Mouse (Mus musculus): Measurements from ENCODE around the gene Zfp799. TPM values are rescaled to one million over a fixed set of nuclear protein-coding genes. Genes with fewer than 3 reads are reported as not detected.
A peak's percentile ranks its signal among the peaks of the same experiment; 100 is the strongest.
"Not testable (repeated sequence)": the region's sequence is repeated elsewhere in the genome, so short reads cannot be mapped to it uniquely, and the experiment has no call there.

Gene Zfp799
- 10 to 100 TPM; 30.7 to 34.6 TPM for total RNA-seq (2021)
- long read RNA-seq, experiment 1, partial matches to known transcripts = 0 of 5 reads
- long read RNA-seq, experiment 1, other reads (novel, unspliced or antisense) = 5 of 5 reads
- long read RNA-seq, experiment 2, partial matches to known transcripts = 0 of 6 reads
- long read RNA-seq, experiment 2, other reads (novel, unspliced or antisense) = 5 of 6 reads

DNA sequence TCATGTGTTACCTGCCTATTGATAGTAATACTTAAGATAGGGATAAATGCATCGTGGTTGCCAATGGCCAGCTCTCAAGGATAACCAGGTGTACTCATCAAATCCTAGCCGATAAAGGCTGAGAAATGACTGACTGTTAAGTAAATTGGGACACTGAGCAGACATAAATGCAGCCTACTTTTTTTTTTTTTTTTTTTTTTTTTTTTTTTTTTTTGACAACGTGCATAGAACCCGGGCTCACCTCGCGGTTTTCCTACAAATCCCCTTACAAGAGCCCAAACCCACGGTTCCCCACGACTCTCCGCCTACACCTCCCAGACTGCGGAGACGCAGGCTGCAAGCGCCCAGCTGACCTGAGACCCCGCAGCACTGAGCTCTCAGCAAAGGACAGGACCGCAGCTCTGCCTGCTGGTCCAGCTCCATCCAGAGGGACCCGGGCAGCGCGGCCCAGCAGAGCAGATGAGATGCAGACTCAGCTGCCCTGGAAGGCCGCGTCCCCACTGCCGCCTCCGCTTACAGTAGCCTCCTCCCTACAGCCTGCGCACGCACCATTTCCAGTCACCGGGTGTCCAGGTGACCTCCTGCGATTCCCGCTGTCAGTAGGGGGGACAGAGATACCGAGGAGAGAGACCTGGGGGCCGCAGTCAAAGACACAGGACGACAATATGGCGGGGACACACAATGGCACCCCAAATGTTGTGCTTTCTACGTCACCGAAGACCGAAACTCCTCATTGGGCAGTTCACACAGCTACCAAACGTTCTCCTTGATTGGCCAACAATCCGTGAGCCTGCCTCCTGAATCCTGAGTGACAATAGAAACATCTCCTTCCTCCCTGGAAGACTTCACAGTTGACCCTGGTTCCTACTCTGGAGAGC is at the start of gene Zfp799:
Gene Zfp799 (minus strand): TSS at position 722 of the 878 bp plus-strand sequence.
- Histone ChIP-seq H3K4me3 (peak within 1 kb of the TSS; percentile 93), H3K27ac (peak within 1 kb of the TSS; percentile 97)
- peak; percentile 73 to 92 for DNase-seq (ENCODE audit: low spot score in 2 of 2)
- TF ChIP-seq CTCF (conservative IDR thresholded peaks at IDR 0.05) = no peak

DNA sequence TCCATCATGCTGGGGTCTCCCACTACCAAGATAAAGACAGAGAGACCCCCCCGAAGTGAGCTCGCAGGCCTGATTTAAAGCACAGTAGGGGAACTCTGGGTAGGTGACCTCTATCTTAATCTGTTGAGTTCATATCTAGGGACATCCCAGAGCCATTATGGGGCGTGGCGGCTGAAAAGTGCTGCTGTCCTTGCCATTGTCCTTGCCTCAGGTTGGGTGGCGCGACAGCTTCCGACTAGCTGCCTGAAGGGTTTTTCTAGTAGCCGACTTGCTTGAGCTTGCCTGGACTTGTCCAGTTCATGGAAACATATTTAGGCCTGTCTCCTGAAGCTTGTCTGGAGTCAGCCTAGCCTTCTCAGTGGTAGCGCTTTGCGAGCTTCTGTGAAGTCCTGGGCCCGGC is 48.7 kb upstream of the Zfp799 start:
- no peak overlapping the region for H3K4me3 ChIP-seq
- TF ChIP-seq CTCF (conservative IDR thresholded peaks at IDR 0.05) = no peak

DNA sequence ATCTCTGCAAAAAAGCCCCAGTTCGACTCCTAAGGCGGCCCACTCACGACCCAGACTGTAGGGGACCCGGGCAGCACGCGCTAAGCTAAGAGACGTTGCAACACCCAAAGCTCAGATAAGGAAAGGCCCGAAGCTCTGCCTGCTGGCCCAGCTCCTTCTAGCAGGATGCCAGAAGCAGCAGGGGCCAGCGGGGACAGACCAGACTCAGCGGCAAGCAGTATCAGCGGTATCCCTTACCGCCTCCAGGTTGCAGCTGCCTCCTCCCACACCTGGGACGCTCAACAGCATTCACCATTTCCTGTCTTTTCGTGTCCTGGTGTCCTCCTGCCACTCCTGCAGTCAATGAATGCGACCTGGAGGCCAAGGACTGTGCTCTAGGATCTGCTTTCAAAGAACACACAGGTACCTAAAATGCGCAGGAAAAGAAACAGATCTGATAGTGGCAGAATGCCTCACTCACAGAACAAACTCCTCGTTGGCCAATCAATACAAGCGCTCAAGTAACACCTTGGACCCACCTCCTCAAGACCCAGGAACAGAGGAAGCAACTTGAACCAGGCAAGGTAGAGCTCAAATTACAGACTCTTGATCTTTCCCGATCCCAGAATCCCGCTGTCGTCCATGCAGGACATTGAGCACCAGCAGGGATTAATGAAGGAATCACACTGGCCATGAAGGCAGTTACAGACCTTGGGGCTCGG is 47.6 kb upstream of the Zfp799 start:
- TF ChIP-seq CTCF (conservative IDR thresholded peaks at IDR 0.05) = no peak
- DNase-seq (ENCODE audit: low spot score in 2 of 2) = no peak
- Histone ChIP-seq H3K27ac (no peak overlapping the region), H3K4me3 (no peak overlapping the region)

More for the DNA sequence above, 48.7 kb upstream of the Zfp799 start:
- no peak overlapping the region for H3K27ac ChIP-seq
- DNase-seq (ENCODE audit: low spot score in 2 of 2) = no peak

DNA sequence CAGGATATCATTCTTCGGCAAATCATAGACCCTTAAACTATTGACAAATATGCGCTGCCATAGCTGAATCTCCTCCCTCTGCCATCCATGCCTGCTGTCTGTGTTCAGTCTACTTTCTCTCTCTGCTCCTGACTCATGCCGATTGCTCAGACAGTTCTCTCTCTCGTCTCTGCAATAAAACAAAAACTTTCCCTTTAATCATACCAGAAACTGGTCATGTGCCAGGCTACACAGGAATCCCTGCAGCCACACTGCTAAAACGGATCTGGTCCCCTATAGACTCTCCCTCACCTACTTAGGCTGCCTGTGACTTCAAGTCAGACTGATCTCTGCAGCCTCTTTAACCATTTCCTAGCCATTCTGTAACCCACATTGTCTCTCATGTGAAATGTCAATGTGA is 42.6 kb upstream of the Zfp799 start:
- peak in 1 of 2 experiments; percentile 1 for DNase-seq (ENCODE audit: low spot score in 2 of 2)
- Histone ChIP-seq H3K27ac (no peak overlapping the region), H3K4me3 (no peak overlapping the region)
- TF ChIP-seq CTCF (conservative IDR thresholded peaks at IDR 0.05) = no peak

DNA sequence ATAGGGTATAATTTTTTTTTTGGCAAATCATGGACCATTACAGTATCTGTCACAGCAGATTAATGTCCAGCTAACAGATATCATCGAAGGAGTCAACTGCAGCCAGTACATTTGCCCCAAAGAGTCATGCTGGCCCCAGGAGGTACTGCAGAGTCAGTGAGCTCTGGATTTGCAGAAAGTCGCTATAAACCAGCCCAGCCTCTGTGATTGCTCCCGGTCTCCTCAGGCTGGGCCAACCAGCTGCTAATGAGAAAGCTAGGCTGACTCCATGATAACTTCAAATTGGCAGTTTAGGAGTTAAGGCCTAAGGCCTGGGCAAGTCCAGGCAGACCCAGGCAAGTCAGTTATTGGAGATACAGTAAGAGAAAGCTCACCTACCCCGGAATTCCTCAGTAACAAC is 42.0 kb upstream of the Zfp799 start:
- no peak for DNase-seq (ENCODE audit: low spot score in 2 of 2)

DNA sequence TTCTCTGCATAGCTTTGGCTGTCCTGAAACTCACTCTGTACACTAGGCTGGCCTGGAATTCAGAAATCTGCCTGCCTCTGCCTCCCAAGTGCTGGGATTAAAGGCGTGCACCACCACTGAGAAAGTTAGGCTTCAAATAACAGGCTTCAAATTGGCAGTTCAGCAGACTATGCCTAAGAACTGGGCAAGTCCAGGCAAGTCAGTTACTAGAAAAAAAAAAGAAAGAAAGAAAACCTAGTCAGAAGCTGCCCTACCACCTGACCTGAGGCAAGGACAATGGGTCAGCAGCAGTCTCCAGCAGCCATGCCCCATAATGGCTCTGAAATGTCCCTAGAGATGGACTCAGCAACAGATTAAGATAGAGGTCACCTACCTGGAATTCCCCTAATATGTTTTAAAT is 41.4 kb upstream of the Zfp799 start:
- Histone ChIP-seq H3K4me3 (no peak overlapping the region), H3K27ac (no peak overlapping the region)
- TF ChIP-seq CTCF (conservative IDR thresholded peaks at IDR 0.05) = no peak
- DNase-seq (ENCODE audit: low spot score in 2 of 2) = no peak

More for the DNA sequence above, 42.0 kb upstream of the Zfp799 start:
- Histone ChIP-seq H3K27ac (no peak overlapping the region), H3K4me3 (no peak overlapping the region)
- TF ChIP-seq CTCF (conservative IDR thresholded peaks at IDR 0.05) = no peak

DNA sequence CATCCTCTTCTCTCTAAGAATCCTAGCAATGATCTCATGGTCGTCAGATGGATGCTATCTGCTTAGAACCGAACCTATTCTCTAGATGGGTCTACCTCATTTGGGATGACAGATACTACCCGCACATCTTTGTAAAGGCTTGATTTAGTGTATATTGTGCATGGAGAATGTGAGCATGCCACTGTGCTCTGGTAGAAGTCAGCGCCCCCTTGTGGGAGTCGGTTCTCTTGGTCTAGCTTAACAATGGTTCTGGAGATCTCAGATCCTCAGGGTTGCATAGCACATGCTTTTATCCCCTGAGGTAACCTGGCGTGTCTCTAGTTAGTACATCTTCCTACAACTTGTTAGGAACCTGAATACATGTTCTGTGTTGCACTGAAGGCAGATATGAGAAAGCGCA is 37.2 kb upstream of the Zfp799 start:
- TF ChIP-seq CTCF (conservative IDR thresholded peaks at IDR 0.05) = peak; percentile 24; the same call in 1 of the 2 replicates
- H3K4me3 ChIP-seq; DNase-seq (ENCODE audit: low spot score in 2 of 2); H3K27ac ChIP-seq: not testable (repeated sequence)

DNA sequence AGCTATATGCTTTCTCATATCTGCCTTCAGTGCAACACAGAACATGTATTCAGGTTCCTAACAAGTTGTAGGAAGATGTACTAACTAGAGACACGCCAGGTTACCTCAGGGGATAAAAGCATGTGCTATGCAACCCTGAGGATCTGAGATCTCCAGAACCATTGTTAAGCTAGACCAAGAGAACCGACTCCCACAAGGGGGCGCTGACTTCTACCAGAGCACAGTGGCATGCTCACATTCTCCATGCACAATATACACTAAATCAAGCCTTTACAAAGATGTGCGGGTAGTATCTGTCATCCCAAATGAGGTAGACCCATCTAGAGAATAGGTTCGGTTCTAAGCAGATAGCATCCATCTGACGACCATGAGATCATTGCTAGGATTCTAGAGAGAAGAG is 26.7 kb upstream of the Zfp799 start:
- not testable (repeated sequence) for H3K4me3 ChIP-seq; H3K27ac ChIP-seq; DNase-seq (ENCODE audit: low spot score in 2 of 2)

DNA sequence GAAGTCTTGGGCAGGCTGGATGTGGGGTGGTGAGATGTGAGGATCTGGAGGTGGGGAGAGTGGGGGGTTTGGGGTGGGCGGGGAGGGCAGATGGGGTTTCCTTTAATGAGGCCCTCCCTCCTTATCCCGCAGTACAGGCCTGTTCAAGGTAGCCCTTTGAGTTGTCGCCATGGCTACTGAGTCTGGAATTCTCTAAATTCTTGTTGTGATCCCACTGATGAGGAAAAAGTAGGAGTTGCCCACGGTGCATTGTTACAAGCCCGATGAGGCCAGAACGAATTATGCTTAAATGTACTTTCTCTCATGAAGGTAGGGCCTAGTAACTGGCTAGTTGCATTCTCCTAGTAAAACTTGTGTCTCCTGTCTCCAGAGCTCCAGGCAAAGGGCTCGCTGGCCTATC is 21.5 kb upstream of the Zfp799 start:
- no peak for DNase-seq (ENCODE audit: low spot score in 2 of 2)
- no peak overlapping the region for H3K27ac ChIP-seq
- TF ChIP-seq CTCF (conservative IDR thresholded peaks at IDR 0.05) = no peak
- H3K4me3 ChIP-seq = no peak overlapping the region

DNA sequence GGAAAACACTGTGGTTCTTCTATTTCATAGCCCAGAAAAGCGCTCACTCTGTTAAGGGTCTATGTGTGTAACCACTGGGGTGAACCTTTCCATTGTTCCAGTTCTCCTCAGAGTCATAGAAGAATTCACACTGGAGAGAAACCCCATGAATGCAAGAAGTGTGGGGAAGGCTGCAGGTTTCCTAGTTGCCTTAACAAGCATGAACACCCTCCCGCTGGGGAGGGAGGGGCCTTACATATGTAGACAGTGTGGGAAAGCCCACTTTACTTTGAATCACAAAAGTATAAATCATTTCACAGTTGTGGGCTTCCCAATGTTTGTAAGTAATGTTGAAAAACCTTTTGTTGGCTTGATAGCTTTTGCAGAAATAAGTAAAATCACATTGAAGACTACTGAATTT is 11.3 kb upstream of the Zfp799 start:
- TF ChIP-seq CTCF (conservative IDR thresholded peaks at IDR 0.05) = no peak
- Histone ChIP-seq H3K4me3 (no peak overlapping the region), H3K27ac (no peak overlapping the region)
- no peak for DNase-seq (ENCODE audit: low spot score in 2 of 2)

DNA sequence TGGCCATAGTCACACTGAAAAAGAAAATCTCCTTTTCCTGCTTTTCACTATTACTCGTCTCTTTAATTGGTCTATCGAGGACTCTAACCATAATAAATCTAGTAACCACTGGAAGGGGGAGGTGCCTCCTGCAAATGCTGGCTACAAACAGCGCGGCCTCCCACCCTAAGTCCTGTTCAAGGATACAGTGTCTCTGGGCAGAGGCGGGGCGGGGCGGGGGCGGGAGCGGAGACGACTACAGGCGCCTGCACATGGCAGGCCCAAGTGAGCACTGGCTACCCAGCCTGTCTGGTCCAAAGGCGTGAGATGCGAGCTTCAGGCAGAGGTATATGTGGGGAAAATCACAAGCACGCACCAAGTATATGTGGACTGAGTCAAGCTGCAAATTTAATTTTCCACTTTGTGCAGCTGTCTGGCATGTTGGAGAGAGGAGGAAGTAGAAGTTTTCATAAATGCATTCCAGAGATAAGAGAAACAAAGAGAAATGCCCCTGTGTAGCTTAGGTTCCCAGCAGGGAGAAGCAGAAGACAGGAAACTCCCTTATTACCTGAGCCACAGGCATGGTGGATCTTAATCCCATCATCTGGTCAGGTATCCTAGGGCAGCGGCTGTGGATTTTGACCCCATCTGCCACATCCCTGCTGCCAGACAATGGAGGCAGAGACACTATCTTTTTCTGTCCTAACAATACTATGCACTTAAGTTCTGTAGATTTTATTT is 9.2 kb upstream of the Zfp799 start:
- DNase-seq (ENCODE audit: low spot score in 2 of 2) = no peak
- TF ChIP-seq CTCF (conservative IDR thresholded peaks at IDR 0.05) = no peak
- Histone ChIP-seq H3K4me3 (no peak overlapping the region), H3K27ac (no peak overlapping the region)

DNA sequence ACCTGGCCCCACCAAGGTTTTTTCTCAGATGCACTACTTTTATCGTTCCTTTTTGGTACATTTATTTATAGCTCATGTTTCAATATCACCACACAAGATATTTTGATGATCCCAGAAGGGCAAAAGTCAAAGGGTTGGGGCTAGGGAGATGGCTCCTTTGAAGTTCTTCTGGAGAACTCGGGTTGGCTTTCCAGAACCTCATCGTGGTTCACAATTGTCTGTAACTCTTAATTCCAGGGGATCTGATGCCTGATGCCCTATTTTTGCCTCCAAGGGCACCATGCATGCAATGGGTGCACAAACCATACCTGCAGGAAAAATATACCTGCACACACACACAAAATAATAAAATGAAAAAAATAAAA is 339 bp upstream of the Zfp799 start:
- no peak for DNase-seq (ENCODE audit: low spot score in 2 of 2)
- TF ChIP-seq CTCF (conservative IDR thresholded peaks at IDR 0.05) = no peak
- Histone ChIP-seq H3K4me3 (peak overlapping the region; percentile 93), H3K27ac (peak overlapping the region; percentile 97)

Measured in layer of hippocampus, adult 2 months (tissue).